Mouse (Mus musculus) forebrain, embryonic 13.5 days (tissue): Measurements from ENCODE around the gene St6galnac3. TPM values are rescaled to one million over a fixed set of nuclear protein-coding genes. Genes with fewer than 3 reads are reported as not detected.

Experiments used
- ATAC-seq: fragments of 200-750 bp; cut with Nextera tagmentation; 2 replicates; pipeline ENCODE4 v1.8.0; 2017
- H3K27ac ChIP-seq: fragments of 300-500 bp; sonication (generic); 2 replicates; pipeline ENCODE4 v1.5.1; 2015; ENCODE audit warnings: inconsistent platforms, mild to moderate bottlenecking, moderate library complexity
- H3K27me3 ChIP-seq: fragments of 300-500 bp; sonication (generic); 2 replicates; pipeline ENCODE4 v1.6.1; 2015; ENCODE audit warnings: mild to moderate bottlenecking, inconsistent platforms
- H3K36me3 ChIP-seq: fragments of 300-500 bp; sonication (generic); 2 replicates; pipeline ENCODE4 v1.6.1; 2015; ENCODE audit warnings: mild to moderate bottlenecking, inconsistent platforms; ENCODE audit not compliant: poor library complexity, severe bottlenecking
- H3K4me1 ChIP-seq: fragments of 300-500 bp; sonication (generic); 2 replicates; pipeline ENCODE4 v1.6.1; 2015; ENCODE audit warnings: inconsistent platforms
- H3K4me2 ChIP-seq: fragments of 300-500 bp; sonication (generic); 2 replicates; pipeline ENCODE4 v1.6.1; 2015; ENCODE audit warnings: inconsistent platforms, mild to moderate bottlenecking, moderate library complexity
- H3K4me3 ChIP-seq: fragments of 300-500 bp; sonication (generic); 2 replicates; pipeline ENCODE4 v1.5.1; 2015; ENCODE audit warnings: mild to moderate bottlenecking, inconsistent platforms
- H3K9ac ChIP-seq: fragments of 300-500 bp; sonication (generic); 2 replicates; pipeline ENCODE4 v1.6.1; 2015; ENCODE audit warnings: mild to moderate bottlenecking, inconsistent platforms
- H3K9me3 ChIP-seq: fragments of 300-500 bp; sonication (generic); replicated peaks from 2 replicates; pipeline ENCODE4 v1.6.1; 2016; ENCODE audit warnings: inconsistent platforms
- WGBS: fragments of 180-500 bp; shearing (Covaris S2); methylation state at CpG from one replicate; pipeline ENCODE4 v1.1.7; 2015; 5-methylcytosine and 5-hydroxymethylcytosine counted together
- polyA plus RNA-seq: library from polyadenylated mRNA; unstranded; fragments of >200 nt; fragmentation: Nextera tagmentation; extraction: Ambion mirVana; gene quantifications from 2 replicates; pipeline ENCODE4 v1.2.1, GENCODE M21; 2015

St6galnac3 gene
- polyA plus RNA-seq, 1 experiment from 2014 or later: 20.7 TPM

- Histone ChIP-seq H3K9ac (no peak overlapping the region), H3K9me3 (no peaks in the 10 kb centered on the region), H3K4me1 (peaks cover 11% of the 10 kb centered on the region), H3K27me3 (no peaks in the 10 kb centered on the region), H3K27ac (no peak overlapping the region), H3K36me3 (no peaks in the 10 kb centered on the region), H3K4me2 (no peak overlapping the region), H3K4me3 (no peak overlapping the region)
- WGBS: 79% methylated on average over 1 of the region's 1 CpGs
- ATAC-seq: no peak
Measured at GRCm38 (mm10) chr3:153706901-153707300, 18.1 kb downstream of the St6galnac3 start.

DNA sequence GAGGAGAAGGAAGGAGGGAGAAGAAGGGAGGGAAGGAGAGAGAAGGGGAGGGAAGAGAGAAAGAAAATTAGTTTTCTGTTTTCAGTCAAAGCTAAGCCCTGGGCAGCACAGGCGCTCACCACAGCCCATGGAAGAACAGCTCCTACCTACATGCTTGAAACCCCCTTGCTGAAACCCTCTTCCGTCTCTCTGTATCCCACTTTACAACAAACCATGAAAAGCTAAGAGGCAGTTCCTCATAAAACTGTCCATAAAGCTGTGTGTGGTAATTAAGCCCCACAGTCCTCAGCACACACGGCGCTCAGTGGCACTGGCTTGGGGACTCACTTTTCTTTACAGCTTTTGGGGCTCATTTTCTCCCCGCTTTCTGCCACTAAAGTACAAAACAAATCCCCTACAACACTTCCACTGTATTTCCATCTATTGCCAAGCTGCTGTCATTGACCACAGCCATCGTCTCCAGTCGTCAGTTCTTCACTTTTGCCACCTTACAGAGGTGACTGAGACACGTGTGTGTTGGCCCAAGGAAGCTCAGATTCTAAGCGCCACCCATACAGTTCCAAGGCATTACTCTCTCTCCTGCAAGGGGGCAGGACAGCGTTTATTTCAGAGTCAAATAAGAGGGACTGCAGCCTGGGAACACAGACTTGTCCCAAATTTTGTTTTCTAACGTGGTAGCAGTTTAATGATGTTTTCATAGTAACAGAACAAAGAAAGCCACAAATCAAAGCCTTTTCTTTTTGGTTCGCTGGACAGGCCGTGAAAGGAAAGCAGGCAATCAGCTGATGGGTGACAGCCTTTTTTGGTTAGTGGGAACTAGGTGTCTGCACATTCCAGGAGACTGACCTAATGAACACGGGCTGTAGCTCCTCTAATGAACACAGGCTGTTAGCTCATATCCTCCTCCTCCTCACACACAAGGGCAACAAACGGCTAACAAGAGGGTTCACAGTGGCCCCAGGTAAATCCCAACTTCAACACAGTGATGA lies 22.9 kb downstream of the St6galnac3 start:
- Histone ChIP-seq H3K27me3 (no peaks in the 10 kb centered on the region), H3K36me3 (no peaks in the 10 kb centered on the region), H3K9me3 (no peaks in the 10 kb centered on the region), H3K4me1 (peaks cover 15% of the 10 kb centered on the region), H3K4me2 (no peak overlapping the region), H3K4me3 (no peak overlapping the region), H3K9ac (no peak overlapping the region; the same call in 1 of the 2 replicates), H3K27ac (no peak overlapping the region)
- no peak for ATAC-seq
- 28% methylated on average over 15 of the region's 15 CpGs for WGBS

DNA sequence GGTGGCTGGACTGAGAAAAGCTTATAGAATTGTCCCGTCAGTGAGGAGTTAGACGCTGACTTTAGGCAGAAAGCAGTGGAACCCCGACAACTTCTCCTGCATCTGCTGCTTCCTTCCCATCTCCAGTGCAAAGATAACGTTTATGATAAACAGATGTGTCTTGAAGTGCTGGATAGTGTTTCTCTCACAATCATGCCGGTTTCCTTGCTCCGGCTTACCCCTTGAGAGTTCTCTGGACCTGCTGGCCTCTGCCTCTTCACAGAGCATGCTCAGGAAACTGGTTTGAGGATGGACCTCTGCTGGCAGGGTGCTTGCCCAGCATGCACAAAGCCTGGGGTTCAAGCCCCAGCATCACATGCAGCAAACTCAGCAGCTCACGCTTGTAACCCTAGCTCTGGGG lies 23.8 kb downstream of the St6galnac3 start:
- Histone ChIP-seq H3K27me3 (no peaks in the 10 kb centered on the region), H3K36me3 (no peaks in the 10 kb centered on the region), H3K4me3 (no peak overlapping the region), H3K4me1 (peaks cover 15% of the 10 kb centered on the region), H3K9me3 (no peaks in the 10 kb centered on the region), H3K4me2 (no peak overlapping the region), H3K9ac (no peak overlapping the region), H3K27ac (no peak overlapping the region)
- 87% methylated on average over 7 of the region's 7 CpGs for WGBS
- no peak for ATAC-seq

GRCm38 (mm10) chr3:153699086-153699485 lies 25.9 kb downstream of the St6galnac3 start:
- 87% methylated on average over 8 of the region's 8 CpGs for WGBS
- H3K27me3 ChIP-seq: no peaks in the 10 kb centered on the region
- H3K9ac ChIP-seq: no peak overlapping the region
- no peaks in the 10 kb centered on the region for H3K36me3 ChIP-seq
- no peaks in the 10 kb centered on the region for H3K9me3 ChIP-seq
- no peak for ATAC-seq
- H3K4me2 ChIP-seq: no peak overlapping the region
- peaks cover 15% of the 10 kb centered on the region for H3K4me1 ChIP-seq
- H3K27ac ChIP-seq: no peak overlapping the region
- H3K4me3 ChIP-seq: no peak overlapping the region

- no peak overlapping the region for H3K4me2 ChIP-seq
- H3K27me3 ChIP-seq: no peaks in the 10 kb centered on the region
- H3K9me3 ChIP-seq: no peaks in the 10 kb centered on the region
- 78% methylated on average over 7 of the region's 7 CpGs for WGBS
- no peak for ATAC-seq
- no peaks in the 10 kb centered on the region for H3K4me1 ChIP-seq
- H3K36me3 ChIP-seq: no peaks in the 10 kb centered on the region
- H3K9ac ChIP-seq: no peak overlapping the region
- no peak overlapping the region for H3K4me3 ChIP-seq
- H3K27ac ChIP-seq: no peak overlapping the region; the same call in 1 of the 2 replicates
Measured at GRCm38 (mm10) chr3:153692978-153693377, 32.0 kb downstream of the St6galnac3 start.

DNA sequence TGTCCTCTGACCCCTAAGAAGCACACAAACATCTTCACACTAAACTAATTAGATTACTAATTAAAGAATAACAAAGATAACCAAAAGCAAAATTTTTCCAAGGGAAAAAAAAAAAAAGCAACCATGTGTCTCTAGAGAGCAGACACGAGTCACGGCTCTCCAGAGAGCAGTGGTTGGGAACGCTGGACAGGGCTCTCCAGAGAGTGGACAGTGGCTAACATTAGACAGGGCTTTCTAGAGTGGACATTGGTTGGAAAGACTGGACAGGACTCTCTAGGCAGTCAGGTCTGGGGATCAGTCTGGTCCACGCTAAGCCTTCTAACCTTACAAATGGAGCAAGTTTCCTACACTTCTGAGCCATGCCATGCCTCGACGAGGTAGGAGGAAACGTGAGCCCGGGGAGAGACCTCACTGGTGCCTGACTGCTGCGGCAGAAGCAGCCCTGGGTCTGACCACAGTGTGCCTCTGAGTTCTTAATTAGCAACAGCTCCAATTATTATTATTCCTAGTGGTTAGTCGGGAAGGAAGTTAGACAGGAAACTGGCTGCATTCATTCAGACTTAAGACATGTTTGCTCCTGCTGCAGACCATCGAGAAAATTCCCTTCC lies 32.7 kb downstream of the St6galnac3 start:
- Histone ChIP-seq H3K9ac (no peak overlapping the region), H3K27ac (no peak overlapping the region), H3K4me3 (no peak overlapping the region), H3K4me1 (no peaks in the 10 kb centered on the region), H3K36me3 (no peaks in the 10 kb centered on the region), H3K4me2 (no peak overlapping the region), H3K9me3 (no peaks in the 10 kb centered on the region), H3K27me3 (no peaks in the 10 kb centered on the region)
- 74% methylated on average over 11 of the region's 11 CpGs for WGBS
- no peak for ATAC-seq

DNA sequence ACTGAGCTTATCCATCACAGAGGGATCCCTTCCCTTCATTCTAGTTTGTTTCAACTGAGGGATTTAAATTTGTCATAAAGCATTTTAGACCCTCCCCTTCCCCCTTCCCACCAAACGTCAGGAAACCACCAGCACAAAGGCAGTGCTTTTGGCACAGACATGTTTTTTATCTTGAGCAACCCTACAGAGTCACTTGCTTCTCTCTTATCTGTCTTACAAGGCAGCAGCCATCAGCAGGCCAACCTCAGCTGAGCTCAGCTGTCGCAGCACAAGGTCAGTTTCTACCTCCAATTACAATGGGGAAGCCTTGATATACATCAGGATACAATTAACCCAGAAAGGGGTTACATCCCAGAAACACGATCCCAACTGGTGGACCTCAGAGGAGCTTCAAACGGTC lies 33.4 kb downstream of the St6galnac3 start:
- no peak overlapping the region for H3K4me3 ChIP-seq
- H3K36me3 ChIP-seq: no peaks in the 10 kb centered on the region
- no peaks in the 10 kb centered on the region for H3K4me1 ChIP-seq
- no peak overlapping the region for H3K4me2 ChIP-seq
- no peaks in the 10 kb centered on the region for H3K9me3 ChIP-seq
- H3K27me3 ChIP-seq: no peaks in the 10 kb centered on the region
- no peak overlapping the region for H3K27ac ChIP-seq
- H3K9ac ChIP-seq: no peak overlapping the region
- WGBS: 59% methylated on average over 4 of the region's 4 CpGs
- ATAC-seq: no peak

DNA sequence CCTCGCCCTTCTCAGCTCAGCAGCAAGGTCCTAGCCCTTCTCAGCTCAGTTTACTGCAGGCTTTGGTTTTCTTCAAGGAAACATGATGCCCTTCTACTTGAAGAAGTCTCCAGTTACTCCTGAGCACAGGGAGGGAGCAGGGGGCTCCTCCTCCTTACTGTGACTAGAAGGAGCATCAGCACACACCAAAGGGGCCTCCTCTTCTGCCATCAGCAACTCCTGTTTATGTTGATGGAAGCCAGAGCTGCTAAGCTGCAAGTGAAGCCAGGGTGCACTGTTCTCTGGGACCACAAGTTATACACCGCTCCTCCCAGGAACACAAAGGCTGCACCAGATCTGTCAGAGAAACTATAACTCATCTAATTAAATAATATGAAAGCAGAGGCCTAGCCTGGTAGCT lies 34.4 kb downstream of the St6galnac3 start:
- no peaks in the 10 kb centered on the region for H3K4me1 ChIP-seq
- no peak overlapping the region for H3K4me3 ChIP-seq
- H3K27me3 ChIP-seq: no peaks in the 10 kb centered on the region
- H3K9ac ChIP-seq: no peak overlapping the region
- no peaks in the 10 kb centered on the region for H3K36me3 ChIP-seq
- H3K27ac ChIP-seq: no peak overlapping the region
- WGBS: 90% methylated on average over 2 of the region's 2 CpGs
- no peak overlapping the region for H3K4me2 ChIP-seq
- ATAC-seq: no peak
- no peaks in the 10 kb centered on the region for H3K9me3 ChIP-seq

DNA sequence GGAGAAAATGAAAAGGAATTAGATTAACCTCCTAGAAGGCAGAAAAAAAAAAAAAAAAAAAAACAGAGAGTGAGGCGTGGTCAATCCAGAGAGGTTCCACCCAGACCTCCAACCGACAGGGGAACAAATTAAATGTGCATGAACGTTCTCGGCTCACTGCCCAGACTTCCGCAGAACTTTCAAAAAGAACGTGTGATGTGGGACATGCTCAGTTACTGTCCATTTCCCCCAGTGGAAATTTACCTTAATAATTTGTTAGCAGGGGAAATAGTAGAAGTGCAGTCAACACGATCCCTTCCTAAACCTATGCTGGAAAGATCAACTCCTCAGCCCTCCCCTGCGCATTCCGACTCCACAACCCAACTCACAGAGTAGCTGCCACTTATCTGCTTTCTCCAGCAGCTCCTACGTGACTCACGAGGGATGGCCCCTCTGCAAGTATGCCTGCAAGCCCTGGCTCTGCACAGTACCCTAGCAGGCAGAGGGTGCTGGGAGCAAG lies 35.1 kb downstream of the St6galnac3 start:
- H3K4me2 ChIP-seq: no peak overlapping the region
- no peaks in the 10 kb centered on the region for H3K36me3 ChIP-seq
- no peaks in the 10 kb centered on the region for H3K4me1 ChIP-seq
- H3K9ac ChIP-seq: no peak overlapping the region
- no peak overlapping the region for H3K27ac ChIP-seq
- H3K27me3 ChIP-seq: no peaks in the 10 kb centered on the region
- no peak overlapping the region for H3K4me3 ChIP-seq
- no peak for ATAC-seq
- H3K9me3 ChIP-seq: no peaks in the 10 kb centered on the region
- WGBS: 75% methylated on average over 11 of the region's 11 CpGs

DNA sequence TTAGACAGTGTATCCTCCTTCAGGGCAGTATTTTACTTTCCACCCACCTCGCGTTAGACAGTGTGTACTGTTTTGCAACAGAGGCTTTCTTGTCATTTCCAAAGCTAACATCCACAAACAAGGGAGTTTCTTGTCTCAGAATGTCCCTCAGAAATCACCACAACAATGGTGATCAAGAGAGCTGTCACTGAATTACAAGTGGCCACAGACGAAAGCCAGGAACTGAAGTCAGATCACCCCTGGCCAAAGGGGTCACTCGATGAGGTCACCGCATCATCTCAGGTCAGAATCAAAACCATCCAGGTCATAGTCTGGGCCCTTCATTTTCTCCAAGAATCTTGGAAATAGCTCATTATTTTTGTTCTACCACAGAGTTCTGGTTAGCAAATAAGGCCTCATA lies 37.1 kb downstream of the St6galnac3 start:
- H3K4me3 ChIP-seq: no peak overlapping the region
- no peaks in the 10 kb centered on the region for H3K4me1 ChIP-seq
- H3K9ac ChIP-seq: no peak overlapping the region
- 77% methylated on average over 5 of the region's 5 CpGs for WGBS
- no peaks in the 10 kb centered on the region for H3K9me3 ChIP-seq
- no peaks in the 10 kb centered on the region for H3K27me3 ChIP-seq
- H3K27ac ChIP-seq: no peak overlapping the region
- H3K36me3 ChIP-seq: no peaks in the 10 kb centered on the region
- no peak overlapping the region for H3K4me2 ChIP-seq
- no peak for ATAC-seq

GRCm38 (mm10) chr3:153684909-153685308 lies 40.1 kb downstream of the St6galnac3 start:
- ATAC-seq: no peak
- 90% methylated on average over 1 of the region's 1 CpGs for WGBS
- Histone ChIP-seq H3K36me3 (no peaks in the 10 kb centered on the region), H3K4me1 (no peaks in the 10 kb centered on the region), H3K27me3 (no peaks in the 10 kb centered on the region), H3K4me3 (no peak overlapping the region), H3K9ac (no peak overlapping the region), H3K4me2 (no peak overlapping the region), H3K9me3 (0 out of 2 replicates have a peak, but pooled peaks cover 2% of the 10 kb centered on the region), H3K27ac (no peak overlapping the region)

DNA sequence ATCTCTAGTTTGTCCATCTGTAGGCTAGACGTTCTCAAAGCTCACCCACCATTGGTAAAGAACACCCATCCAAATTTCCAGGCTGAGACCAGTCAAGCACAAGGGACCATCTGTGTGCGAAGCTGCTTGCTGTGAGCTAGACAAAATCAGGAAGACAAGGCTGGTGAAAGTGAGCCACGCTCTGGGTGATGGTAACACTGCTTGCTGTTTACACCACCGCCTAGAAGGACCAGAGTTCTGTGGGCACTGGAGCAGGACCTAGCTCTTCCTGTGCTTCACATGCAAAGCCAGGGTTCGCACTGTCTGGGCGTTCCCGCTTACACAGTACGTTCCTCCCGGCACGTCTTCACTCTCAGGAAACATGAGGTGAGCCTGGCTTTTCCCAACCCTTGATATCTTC lies 42.7 kb downstream of the St6galnac3 start:
- Histone ChIP-seq H3K27me3 (no peaks in the 10 kb centered on the region), H3K27ac (no peak overlapping the region), H3K36me3 (no peaks in the 10 kb centered on the region), H3K4me3 (no peak overlapping the region), H3K9me3 (0 out of 2 replicates have a peak, but pooled peaks cover 2% of the 10 kb centered on the region), H3K9ac (no peak overlapping the region), H3K4me2 (no peak overlapping the region), H3K4me1 (0 out of 2 replicates have a peak, but pooled peaks cover 5% of the 10 kb centered on the region)
- ATAC-seq: no peak
- WGBS: 92% methylated on average over 10 of the region's 10 CpGs
